Mouse (Mus musculus) neural tube, embryonic 15.5 days (tissue): ENCODE results near the gene Tubgcp4. TPM values are rescaled to one million over a fixed set of nuclear protein-coding genes. Genes with fewer than 3 reads are reported as not detected.
"Not testable (repeated sequence)": the region's sequence is repeated elsewhere in the genome, so short reads cannot be mapped to it uniquely, and the experiment has no call there.

Source experiments
- ATAC-seq: fragments of 200-750 bp; cut with Nextera tagmentation; 2 replicates; pipeline ENCODE4 v1.8.0; 2017; ENCODE audit warnings: mild to moderate bottlenecking, moderate TSS enrichment, moderate library complexity; ENCODE audit not compliant: low FRiP score
- H3K27ac ChIP-seq: fragments of 300-500 bp; sonication (generic); replicated peaks from 2 replicates; pipeline ENCODE4 v1.5.1; 2015; ENCODE audit warnings: mild to moderate bottlenecking, inconsistent platforms
- H3K27me3 ChIP-seq: fragments of 300-500 bp; sonication (generic); replicated peaks from 2 replicates; pipeline ENCODE4 v1.6.1; 2015; ENCODE audit warnings: inconsistent platforms
- H3K36me3 ChIP-seq: fragments of 300-500 bp; sonication (generic); 2 replicates; pipeline ENCODE4 v1.6.1; 2015; ENCODE audit warnings: inconsistent platforms
- H3K4me1 ChIP-seq: fragments of 300-500 bp; sonication (generic); 2 replicates; pipeline ENCODE4 v1.6.1; 2015; ENCODE audit warnings: inconsistent platforms
- H3K4me2 ChIP-seq: fragments of 300-500 bp; sonication (generic); 2 replicates; pipeline ENCODE4 v1.6.1; 2015; ENCODE audit warnings: inconsistent platforms, mild to moderate bottlenecking, moderate library complexity
- H3K4me3 ChIP-seq: fragments of 300-500 bp; sonication (generic); replicated peaks from 2 replicates; pipeline ENCODE4 v1.5.1; 2015; ENCODE audit warnings: mild to moderate bottlenecking, inconsistent platforms
- H3K9ac ChIP-seq: fragments of 300-500 bp; sonication (generic); replicated peaks from 2 replicates; pipeline ENCODE4 v1.6.1; 2015; ENCODE audit warnings: mild to moderate bottlenecking, inconsistent platforms
- H3K9me3 ChIP-seq: fragments of 300-500 bp; sonication (generic); replicated peaks from 2 replicates; pipeline ENCODE4 v1.6.1; 2016; ENCODE audit warnings: inconsistent platforms
- WGBS: fragments of 180-500 bp; shearing (Covaris S2); methylation state at CpG from one replicate; pipeline ENCODE4 v1.1.7; 2015; ENCODE audit warnings: mixed read lengths; 5-methylcytosine and 5-hydroxymethylcytosine counted together
- polyA plus RNA-seq: library from polyadenylated mRNA; unstranded; fragments of >200 nt; fragmentation: Nextera tagmentation; extraction: Ambion mirVana; gene quantifications from 2 replicates; pipeline ENCODE4 v1.2.1, GENCODE M21; 2015

Tubgcp4 gene
- polyA plus RNA-seq, result 45.2 and 47.2 TPM in 2 replicates

GRCm38 (mm10) chr2:121170481-121170971 lies at the start of gene Tubgcp4:
Gene Tubgcp4, plus strand, starts transcription at chr2:121170654.
- peak within 1 kb of the TSS; percentile 72 for H3K9ac ChIP-seq
- peaks cover 23% of the 10 kb centered on the region for H3K36me3 ChIP-seq
- peak within 1 kb of the TSS; percentile 88 for H3K27ac ChIP-seq
- peak; percentile 64 for ATAC-seq
- H3K27me3 ChIP-seq, result no peaks in the 10 kb centered on the region
- WGBS, result under 1% methylated on average over 38 of the region's 38 CpGs
- H3K4me3 ChIP-seq, result peak within 1 kb of the TSS; percentile 91
- H3K4me2 ChIP-seq, result peak within 1 kb of the TSS; percentile 91
- no peaks in the 10 kb centered on the region for H3K9me3 ChIP-seq
- H3K4me1 ChIP-seq, result peaks cover 34% of the 10 kb centered on the region

- H3K27me3 ChIP-seq, H3K36me3 ChIP-seq: not testable (repeated sequence)
Observed at GRCm38 (mm10) chr2:121126302-121126701, 44.2 kb upstream of the Tubgcp4 start.

GRCm38 (mm10) chr2:121127536-121127935 lies 42.9 kb upstream of the Tubgcp4 start:
- Histone ChIP-seq H3K4me1 (no peaks in the 10 kb centered on the region), H3K9me3 (no peaks in the 10 kb centered on the region), H3K9ac (no peak overlapping the region), H3K4me3 (no peak overlapping the region), H3K27ac (no peak overlapping the region), H3K4me2 (no peak overlapping the region), H3K36me3 (no peaks in the 10 kb centered on the region), H3K27me3 (no peaks in the 10 kb centered on the region)
- WGBS, result 95% methylated on average over 1 of the region's 1 CpGs
- no peak for ATAC-seq

More at GRCm38 (mm10) chr2:121126302-121126701, 44.2 kb upstream of the Tubgcp4 start:
- not testable (repeated sequence) for H3K4me2 ChIP-seq, H3K4me1 ChIP-seq, ATAC-seq, H3K9me3 ChIP-seq, H3K9ac ChIP-seq, H3K4me3 ChIP-seq, H3K27ac ChIP-seq
- 94% methylated on average over 5 of the region's 5 CpGs for WGBS

- no peak for ATAC-seq
- Histone ChIP-seq H3K4me1 (no peaks in the 10 kb centered on the region), H3K36me3 (no peaks in the 10 kb centered on the region), H3K4me2 (no peak overlapping the region), H3K4me3 (no peak overlapping the region), H3K27ac (no peak overlapping the region), H3K27me3 (no peaks in the 10 kb centered on the region), H3K9ac (no peak overlapping the region), H3K9me3 (no peaks in the 10 kb centered on the region)
- WGBS, result 74% methylated on average over 9 of the region's 9 CpGs
Observed at GRCm38 (mm10) chr2:121128865-121129620, 41.4 kb upstream of the Tubgcp4 start.

- Histone ChIP-seq H3K4me1 (peaks cover 11% of the 10 kb centered on the region; the same call in 1 of the 2 replicates), H3K4me2 (no peak overlapping the region), H3K27me3 (no peaks in the 10 kb centered on the region), H3K4me3 (no peak overlapping the region), H3K36me3 (no peaks in the 10 kb centered on the region), H3K9me3 (no peaks in the 10 kb centered on the region), H3K27ac (no peak overlapping the region), H3K9ac (no peak overlapping the region)
- 84% methylated on average over 1 of the region's 1 CpGs for WGBS
- no peak for ATAC-seq
Observed at GRCm38 (mm10) chr2:121132822-121133221, 37.6 kb upstream of the Tubgcp4 start.

- Histone ChIP-seq H3K27ac (no peak overlapping the region), H3K9ac (no peak overlapping the region), H3K4me1 (peaks cover 44% of the 10 kb centered on the region), H3K4me3 (no peak overlapping the region), H3K27me3 (no peaks in the 10 kb centered on the region), H3K4me2 (no peak overlapping the region), H3K9me3 (no peaks in the 10 kb centered on the region), H3K36me3 (no peaks in the 10 kb centered on the region)
- no peak for ATAC-seq
- WGBS, result 95% methylated on average over 4 of the region's 4 CpGs
Observed at GRCm38 (mm10) chr2:121137371-121137770, 33.1 kb upstream of the Tubgcp4 start.

- H3K27me3 ChIP-seq, result no peaks in the 10 kb centered on the region
- peaks cover 45% of the 10 kb centered on the region for H3K4me1 ChIP-seq
- peak overlapping the region; percentile 90 for H3K4me2 ChIP-seq
- peaks cover 9% of the 10 kb centered on the region; the same call in 1 of the 2 replicates for H3K36me3 ChIP-seq
- 41% methylated on average over 29 of the region's 29 CpGs for WGBS
- no peak; the same call in 1 of the 2 replicates for ATAC-seq
- H3K4me3 ChIP-seq, result peak overlapping the region; percentile 84
- H3K9ac ChIP-seq, result peak overlapping the region; percentile 92
- no peaks in the 10 kb centered on the region for H3K9me3 ChIP-seq
- H3K27ac ChIP-seq, result peak overlapping the region; percentile 100
Observed at GRCm38 (mm10) chr2:121139266-121140017, 31.0 kb upstream of the Tubgcp4 start.

- peaks cover 45% of the 10 kb centered on the region for H3K4me1 ChIP-seq
- peaks cover 12% of the 10 kb centered on the region for H3K36me3 ChIP-seq
- peak within 1 kb of the TSS; percentile 92 for H3K9ac ChIP-seq
- peak within 1 kb of the TSS; percentile 100 for H3K27ac ChIP-seq
- no peaks in the 10 kb centered on the region for H3K27me3 ChIP-seq
- H3K4me2 ChIP-seq, result peak within 1 kb of the TSS; percentile 90
- no peaks in the 10 kb centered on the region for H3K9me3 ChIP-seq
- WGBS, result under 1% methylated on average over 87 of the region's 87 CpGs
- ATAC-seq, result peak; percentile 98
- H3K4me3 ChIP-seq, result peak within 1 kb of the TSS; percentile 84
Observed at GRCm38 (mm10) chr2:121140018-121140882, 30.2 kb upstream of the Tubgcp4 start, which contains the start of the genes Adal and Lcmt2. Gene Adal, plus strand, starts transcription at chr2:121140428. Gene Lcmt2, minus strand, starts transcription at chr2:121140653.

- Histone ChIP-seq H3K4me1 (peaks cover 41% of the 10 kb centered on the region), H3K27ac (peak overlapping the region; percentile 100), H3K4me3 (peak overlapping the region; percentile 84), H3K27me3 (no peaks in the 10 kb centered on the region), H3K9me3 (no peaks in the 10 kb centered on the region), H3K36me3 (peaks cover 19% of the 10 kb centered on the region), H3K4me2 (peak overlapping the region; percentile 90), H3K9ac (peak overlapping the region; percentile 92)
- ATAC-seq, result no peak
- WGBS, result 72% methylated on average over 16 of the region's 16 CpGs
Observed at GRCm38 (mm10) chr2:121141216-121142035, 29.0 kb upstream of the Tubgcp4 start.

- 24% methylated on average over 2 of the region's 2 CpGs for whole genome bisulfite sequencing
- no peaks in the 10 kb centered on the region for H3K27me3 ChIP-seq
Observed at GRCm38 (mm10) chr2:121142415-121142814, 28.0 kb upstream of the Tubgcp4 start.

More at GRCm38 (mm10) chr2:121142415-121142814, 28.0 kb upstream of the Tubgcp4 start:
- no peak overlapping the region for H3K27ac ChIP-seq
- no peak overlapping the region for H3K9ac ChIP-seq
- no peak overlapping the region for H3K4me3 ChIP-seq
- no peak overlapping the region for H3K4me2 ChIP-seq
- ATAC-seq, result no peak
- peaks cover 37% of the 10 kb centered on the region for H3K4me1 ChIP-seq
- no peaks in the 10 kb centered on the region for H3K9me3 ChIP-seq
- H3K36me3 ChIP-seq, result peaks cover 20% of the 10 kb centered on the region
